Mouse (Mus musculus) MEL (cell line): ENCODE results near the gene Ripor3. TPM values are rescaled to one million over a fixed set of nuclear protein-coding genes. Genes with fewer than 3 reads are reported as not detected.

Experiments
- DNase-seq: peaks from one replicate; pipeline ENCODE4 v3.0.0; 2011; ENCODE audit warnings: low read depth, low spot score
- H3K27ac ChIP-seq: 2 replicates; pipeline ENCODE4 v1.5.1; 2012; ENCODE audit warnings: low read depth, mild to moderate bottlenecking, control low read depth, low read length, moderate library complexity; ENCODE audit not compliant: control insufficient read depth
- H3K27me3 ChIP-seq, 2 experiments: fragments of 150-350 bp in 1 of 2; sonication (generic) in 1 of 2; 2 replicates each; pipeline ENCODE4 v1.6.1; 2012; ENCODE audit warnings: low read length in 2 of 2, mild to moderate bottlenecking in 2 of 2, improper control_type of control experiment in 1 of 2, moderate library complexity in 1 of 2; ENCODE audit not compliant: insufficient read depth in 2 of 2, control insufficient read depth in 1 of 2
- H3K36me3 ChIP-seq, 2 experiments: 2 replicates each; pipeline ENCODE4 v1.6.1; 2012 to 2014; ENCODE audit warnings: low read length in 2 of 2, improper control_type of control experiment in 1 of 2, inconsistent platforms in 1 of 2, mild to moderate bottlenecking in 1 of 2; ENCODE audit not compliant: insufficient read depth in 2 of 2, control insufficient read depth in 1 of 2
- H3K4me1 ChIP-seq, 2 experiments: fragments of 150-350 bp in 1 of 2; sonication (generic) in 1 of 2; 2 replicates each; pipeline ENCODE4 v1.6.1; 2012; ENCODE audit warnings: low read length in 2 of 2, improper control_type of control experiment in 1 of 2, mild to moderate bottlenecking in 1 of 2; ENCODE audit not compliant: insufficient read depth in 2 of 2, control insufficient read depth in 1 of 2
- H3K4me3 ChIP-seq, 2 experiments: fragments of 150-350 bp in 1 of 2; sonication (generic) in 1 of 2; 2 replicates each; pipeline ENCODE4 v1.5.1; 2012; ENCODE audit warnings: low read depth in 2 of 2, low read length in 2 of 2, mild to moderate bottlenecking in 2 of 2, moderate library complexity in 2 of 2, control low read depth in 1 of 2, improper control_type of control experiment in 1 of 2; ENCODE audit not compliant: control insufficient read depth in 1 of 2, insufficient read depth in 1 of 2
- H3K79me2 ChIP-seq: 2 replicates; pipeline ENCODE4 v1.6.1; 2012; ENCODE audit warnings: mild to moderate bottlenecking, low read length, moderate library complexity; ENCODE audit not compliant: control insufficient read depth, poor library complexity, insufficient read depth
- H3K9ac ChIP-seq: 2 replicates; pipeline ENCODE4 v1.6.1; 2012; ENCODE audit warnings: low read depth, mild to moderate bottlenecking, control low read depth, low read length, moderate library complexity; ENCODE audit not compliant: control insufficient read depth, poor library complexity, severe bottlenecking
- H3K9me3 ChIP-seq: fragments of 150-350 bp; sonication (generic); replicated peaks from 2 replicates; pipeline ENCODE4 v1.6.1; 2012; ENCODE audit warnings: mild to moderate bottlenecking, low read length, improper control_type of control experiment, moderate library complexity; ENCODE audit not compliant: insufficient read depth
- BHLHE40 ChIP-seq: IDR thresholded peaks from 2 replicates; pipeline ENCODE4 v1.6.1; 2012; ENCODE audit warnings: low read depth, mild to moderate bottlenecking, inconsistent platforms, low read length, improper control_type of control experiment, borderline replicate concordance
- CHD1 ChIP-seq: IDR thresholded peaks from 2 replicates; pipeline ENCODE4 v1.6.1; 2012; ENCODE audit warnings: low read depth, mild to moderate bottlenecking, inconsistent platforms, low read length, improper control_type of control experiment
- CTCF ChIP-seq, 3 experiments: IDR thresholded peaks in 2 of 3; conservative IDR thresholded peaks in 1 of 3; 2 replicates each; pipeline ENCODE4 v1.5.1; 2011 to 2012; ENCODE audit warnings: low read length in 3 of 3, low read depth in 2 of 3, mild to moderate bottlenecking in 2 of 3, improper control_type of control experiment in 1 of 3, inconsistent platforms in 1 of 3, mixed read lengths in 1 of 3, moderate library complexity in 1 of 3; ENCODE audit not compliant: control insufficient read depth in 1 of 3, insufficient read depth in 1 of 3, poor library complexity in 1 of 3, severe bottlenecking in 1 of 3
- ELF1 ChIP-seq: IDR thresholded peaks from 2 replicates; pipeline ENCODE4 v1.6.1; 2014; ENCODE audit warnings: low read depth, mild to moderate bottlenecking, inconsistent platforms, low read length, improper control_type of control experiment, moderate library complexity
- ETS1 ChIP-seq: IDR thresholded peaks from 2 replicates; pipeline ENCODE4 v1.6.1; 2012; ENCODE audit warnings: low read depth, mild to moderate bottlenecking, inconsistent platforms, low read length, improper control_type of control experiment, moderate library complexity
- GABPA ChIP-seq: IDR thresholded peaks from 2 replicates; pipeline ENCODE4 v1.6.1; 2012; ENCODE audit warnings: low read depth, mild to moderate bottlenecking, inconsistent platforms, low read length, improper control_type of control experiment, moderate library complexity
- GATA1 ChIP-seq: IDR thresholded peaks from 2 replicates; pipeline ENCODE4 v1.6.1; 2011; ENCODE audit warnings: low read depth, low read length, improper control_type of control experiment
- HCFC1 ChIP-seq: IDR thresholded peaks from 2 replicates; pipeline ENCODE4 v1.6.1; 2012; ENCODE audit warnings: low read depth, mild to moderate bottlenecking, inconsistent platforms, low read length, improper control_type of control experiment, moderate library complexity
- JUND ChIP-seq: IDR thresholded peaks from 2 replicates; pipeline ENCODE4 v1.6.1; 2011; ENCODE audit warnings: low read depth, mild to moderate bottlenecking, improper control_type of control experiment, low read length
- MAFK ChIP-seq: IDR thresholded peaks from 2 replicates; pipeline ENCODE4 v1.6.1; 2011; ENCODE audit warnings: low read depth, mild to moderate bottlenecking, low read length, improper control_type of control experiment, borderline replicate concordance
- MAX ChIP-seq: IDR thresholded peaks from 2 replicates; pipeline ENCODE4 v1.6.1; 2011; ENCODE audit warnings: low read length, improper control_type of control experiment
- MAZ ChIP-seq: IDR thresholded peaks from 2 replicates; pipeline ENCODE4 v1.6.1; 2012; ENCODE audit warnings: low read depth, mild to moderate bottlenecking, inconsistent platforms, low read length, improper control_type of control experiment
- MEF2A ChIP-seq: IDR thresholded peaks from 2 replicates; pipeline ENCODE4 v1.6.1; 2014; ENCODE audit warnings: low read depth, mild to moderate bottlenecking, inconsistent platforms, low read length, improper control_type of control experiment; ENCODE audit not compliant: poor library complexity, insufficient replicate concordance, severe bottlenecking; ENCODE audit errors: extremely low read depth
- MXI1 ChIP-seq: IDR thresholded peaks from 2 replicates; pipeline ENCODE4 v1.6.1; 2011; ENCODE audit warnings: mild to moderate bottlenecking, low read depth, low read length, improper control_type of control experiment
- MYC ChIP-seq: IDR thresholded peaks from 2 replicates; pipeline ENCODE4 v1.6.1; 2011; ENCODE audit warnings: low read depth, mild to moderate bottlenecking, low read length, improper control_type of control experiment, moderate library complexity
- NELFE ChIP-seq: IDR thresholded peaks from 2 replicates; pipeline ENCODE4 v1.6.1; 2011; ENCODE audit warnings: low read depth, low read length, improper control_type of control experiment
- POLR2A ChIP-seq, 2 experiments: IDR thresholded peaks; 2 replicates each; pipeline ENCODE4 v1.6.1; 2011 to 2012; ENCODE audit warnings: low read length in 2 of 2, mild to moderate bottlenecking in 2 of 2, control low read depth in 1 of 2, improper control_type of control experiment in 1 of 2, low read depth in 1 of 2, moderate library complexity in 1 of 2; ENCODE audit not compliant: control insufficient read depth in 1 of 2, insufficient read depth in 1 of 2, poor library complexity in 1 of 2
- RAD21 ChIP-seq: IDR thresholded peaks from 2 replicates; pipeline ENCODE4 v1.6.1; 2011; ENCODE audit warnings: mild to moderate bottlenecking, low read depth, low read length, improper control_type of control experiment
- RCOR1 ChIP-seq: IDR thresholded peaks from 2 replicates; pipeline ENCODE4 v1.6.1; 2012; ENCODE audit warnings: low read depth, mild to moderate bottlenecking, inconsistent platforms, low read length, improper control_type of control experiment
- SMC3 ChIP-seq: IDR thresholded peaks from 2 replicates; pipeline ENCODE4 v1.6.1; 2011; ENCODE audit warnings: low read depth, low read length, improper control_type of control experiment
- TAL1 ChIP-seq: IDR thresholded peaks from 2 replicates; pipeline ENCODE4 v1.6.1; 2012; ENCODE audit warnings: mild to moderate bottlenecking, inconsistent platforms, low read length, moderate library complexity, mixed read lengths
- TBP ChIP-seq: IDR thresholded peaks from 2 replicates; pipeline ENCODE4 v1.8.0; 2011; ENCODE audit warnings: low read depth, low read length, improper control_type of control experiment
- USF1 ChIP-seq: IDR thresholded peaks from 2 replicates; pipeline ENCODE4 v1.6.1; 2014; ENCODE audit warnings: low read depth, mild to moderate bottlenecking, inconsistent platforms, low read length, improper control_type of control experiment, moderate library complexity
- ZC3H11A ChIP-seq: IDR thresholded peaks from 2 replicates; pipeline ENCODE4 v1.6.1; 2012; ENCODE audit warnings: low read depth, mild to moderate bottlenecking, inconsistent platforms, low read length, improper control_type of control experiment
- ZKSCAN1 ChIP-seq: IDR thresholded peaks from 2 replicates; pipeline ENCODE4 v1.6.1; 2012; ENCODE audit warnings: low read depth, mild to moderate bottlenecking, inconsistent platforms, low read length, improper control_type of control experiment, moderate library complexity
- ZMIZ1 ChIP-seq: IDR thresholded peaks from 2 replicates; pipeline ENCODE4 v1.6.1; 2012; ENCODE audit warnings: low read depth, mild to moderate bottlenecking, inconsistent platforms, low read length, improper control_type of control experiment, moderate library complexity
- ZNF384 ChIP-seq: IDR thresholded peaks from 2 replicates; pipeline ENCODE4 v1.6.1; 2012; ENCODE audit warnings: low read depth, mild to moderate bottlenecking, inconsistent platforms, low read length, improper control_type of control experiment
- polyA plus RNA-seq, 2 experiments: library from polyadenylated mRNA; stranded (reverse) in 1 of 2; unstranded in 1 of 2; fragments of >175 nt in 1 of 2; fragments of >200 nt in 1 of 2; gene quantifications; 2 replicates each; pipeline versions ENCODE4 v1.2.1 to v1.2.4; 2012; ENCODE audit warnings: low replicate concordance in 2 of 2, low read depth in 1 of 2; ENCODE audit not compliant: insufficient read length in 2 of 2, insufficient read depth in 1 of 2, missing spikeins in 1 of 2
- total RNA-seq: library from RNA; depleted of rRNA; stranded (reverse); fragments of 300-350 nt; gene quantifications from 2 replicates; pipeline ENCODE4 v1.2.3, GENCODE M21; 2012

The Ripor3 gene
- total and polyA plus RNA-seq, 3 experiments: not detected

DNA sequence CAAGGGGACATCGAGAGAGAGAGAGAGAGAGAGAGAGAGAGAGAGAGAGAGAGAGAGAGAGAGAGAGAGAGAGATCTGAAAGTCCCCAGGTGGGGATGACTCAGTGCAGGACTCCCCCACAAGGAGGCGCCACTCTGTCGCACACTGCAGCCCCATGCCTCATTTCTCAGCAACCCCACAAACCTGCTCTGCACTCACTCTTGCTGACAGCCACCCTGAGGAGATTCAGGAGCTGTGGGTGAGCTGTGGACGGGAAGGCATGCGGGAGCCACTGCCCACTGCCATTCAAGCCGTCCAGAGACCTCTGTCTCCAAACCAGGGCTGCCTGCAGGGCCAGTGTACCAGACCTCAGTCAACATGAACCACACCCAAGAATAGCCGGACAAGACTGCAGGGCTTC is 23.7 kb downstream of the Ripor3 start (continued):
- TF ChIP-seq MXI1: no peak
- no peak for TF ChIP-seq POLR2A (IDR thresholded peaks at IDR 0.05; ENCODE audit: control insufficient read depth in 1 of 2, insufficient read depth in 1 of 2, low read depth in 1 of 2, low read length in 2 of 2, poor library complexity in 1 of 2)
- no peak for TF ChIP-seq TAL1
- no peak for TF ChIP-seq CHD1
- no peak for TF ChIP-seq USF1
- no peak for TF ChIP-seq NELFE
- TF ChIP-seq ZC3H11A: 0 out of 2 replicates have a peak, but pooled peaks have one; percentile 11
- TF ChIP-seq TBP: no peak
- TF ChIP-seq MAX: no peak
- TF ChIP-seq MYC: no peak

DNA sequence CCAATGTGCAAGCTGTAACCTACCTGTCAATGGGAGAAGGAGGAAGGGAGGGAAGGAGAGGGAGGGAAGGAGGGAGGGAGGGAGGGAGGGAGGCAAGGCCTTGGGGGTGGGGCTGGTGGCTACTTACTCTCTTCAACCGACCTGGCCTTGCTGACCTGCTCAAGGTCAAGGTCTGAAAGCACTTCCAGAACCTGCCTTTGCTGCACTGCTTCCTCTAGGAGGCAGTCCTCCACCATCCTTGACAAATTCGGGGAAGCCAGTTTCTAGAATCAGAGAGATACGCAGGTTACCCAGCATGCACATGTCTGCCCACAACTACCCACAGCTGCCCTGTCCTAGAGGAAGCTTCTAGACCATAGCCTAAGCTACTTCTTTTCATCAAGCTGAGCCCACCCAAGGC is 25.5 kb downstream of the Ripor3 start:
- no peaks in the 10 kb centered on the region for H3K4me1 ChIP-seq
- H3K4me3 ChIP-seq: no peak overlapping the region
- H3K9ac ChIP-seq: no peak overlapping the region
- no peaks in the 10 kb centered on the region for H3K79me2 ChIP-seq
- DNase-seq: no peak
- peak; percentile 20 for TF ChIP-seq RAD21
- TF ChIP-seq TBP: no peak
- peak in 1 of 3 experiments; percentile 16; a peak in 1 of 6 replicates for TF ChIP-seq CTCF (IDR thresholded peaks at IDR 0.05 in 2 of 3, conservative IDR thresholded peaks at IDR 0.05 in 1 of 3; ENCODE audit: control insufficient read depth in 1 of 3, insufficient read depth in 1 of 3, low read depth in 2 of 3, low read length in 3 of 3, poor library complexity in 1 of 3, severe bottlenecking in 1 of 3)
- TF ChIP-seq, all 39 proteins: peak for 2
- no peaks in the 10 kb centered on the region for H3K36me3 ChIP-seq
- H3K27ac ChIP-seq: no peak overlapping the region
- H3K9me3 ChIP-seq: no peaks in the 10 kb centered on the region
- H3K27me3 ChIP-seq: no peaks in the 10 kb centered on the region

DNA sequence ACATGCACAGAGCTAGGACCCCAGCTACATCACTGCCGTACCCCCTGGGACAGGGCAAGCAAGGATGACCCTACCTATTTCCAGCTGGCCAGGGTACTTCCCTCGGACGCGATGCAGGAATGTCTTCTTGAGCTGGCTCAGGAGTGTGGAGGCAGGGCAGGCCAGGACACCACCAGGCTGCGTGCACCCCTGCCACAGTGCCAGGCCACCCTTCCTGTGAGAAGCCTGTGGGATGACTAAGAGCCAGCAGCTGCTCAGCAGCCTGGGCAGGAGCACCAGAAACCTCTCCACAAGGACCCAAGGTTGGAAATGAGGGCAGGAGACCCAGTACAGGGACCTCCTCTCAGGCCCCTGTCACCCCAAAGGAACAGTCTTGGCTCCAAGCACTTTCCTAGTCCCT is 26.0 kb downstream of the Ripor3 start:
- no peaks in the 10 kb centered on the region for H3K36me3 ChIP-seq
- H3K4me1 ChIP-seq: no peaks in the 10 kb centered on the region
- no peaks in the 10 kb centered on the region for H3K27me3 ChIP-seq
- no peak overlapping the region for H3K27ac ChIP-seq
- H3K4me3 ChIP-seq: no peak overlapping the region
- no peak overlapping the region for H3K9ac ChIP-seq
- no peaks in the 10 kb centered on the region for H3K79me2 ChIP-seq
- no peaks in the 10 kb centered on the region for H3K9me3 ChIP-seq
- TF ChIP-seq ELF1 (no peak), JUND (no peak), ZKSCAN1 (no peak), MAZ (no peak), USF1 (no peak), RCOR1 (no peak), GATA1 (no peak), SMC3 (no peak), TAL1 (no peak), HCFC1 (no peak), MAFK (no peak), GABPA (no peak), ZMIZ1 (no peak), MEF2A (no peak), CHD1 (no peak), ETS1 (no peak), ZNF384 (no peak), BHLHE40 (no peak)
- no peak for DNase-seq
